Mouse (Mus musculus) MN1 (cell line): ENCODE measurements around the gene Ube2cbp.

Source experiments
- DNase-seq: peaks from one replicate; pipeline ENCODE4 v3.0.0-alpha.2; 2016; ENCODE audit warnings: low spot score

The Ube2cbp gene

GRCm38 (mm10) chr9:86464151-86465105 is at the start of gene Ube2cbp:
Gene Ube2cbp, minus strand, starts transcription at chr9:86464950.
- DNase-seq = peak; percentile 90

- DNase-seq = no peak
These were observed 49.6 kb upstream of the Ube2cbp start for GRCm38 (mm10) chr9:86514390-86514789.

- DNase-seq = peak; percentile 11
These were observed 49.0 kb upstream of the Ube2cbp start for GRCm38 (mm10) chr9:86513733-86514132.

GRCm38 (mm10) chr9:86507437-86507836 is 42.7 kb upstream of the Ube2cbp start:
- no peak for DNase-seq

- DNase-seq = no peak
These were observed 34.3 kb upstream of the Ube2cbp start for GRCm38 (mm10) chr9:86499083-86499482.

- no peak for DNase-seq
These were observed 31.5 kb upstream of the Ube2cbp start for GRCm38 (mm10) chr9:86496261-86496660.

GRCm38 (mm10) chr9:86491740-86492139 is 27.0 kb upstream of the Ube2cbp start:
- no peak for DNase-seq

- DNase-seq = no peak
These were observed 17.5 kb upstream of the Ube2cbp start for GRCm38 (mm10) chr9:86482236-86482635.

- DNase-seq = no peak
These were observed 13.8 kb upstream of the Ube2cbp start for GRCm38 (mm10) chr9:86478414-86479093.

GRCm38 (mm10) chr9:86476763-86477162 is 12.0 kb upstream of the Ube2cbp start:
- no peak for DNase-seq

- DNase-seq = no peak
These were observed 11.2 kb upstream of the Ube2cbp start for GRCm38 (mm10) chr9:86475956-86476355.

GRCm38 (mm10) chr9:86466990-86467870 is 2.5 kb upstream of the Ube2cbp start, which contains the start of gene Dop1a:
Gene Dop1a, plus strand, starts transcription at chr9:86467154.
- DNase-seq = peak; percentile 92

- no peak for DNase-seq
These were observed 11.1 kb downstream of the Ube2cbp start for GRCm38 (mm10) chr9:86453626-86454025.

GRCm38 (mm10) chr9:86451617-86452016 is 13.1 kb downstream of the Ube2cbp start:
- peak; percentile 74 for DNase-seq

- DNase-seq = peak; percentile 23
These were observed 13.7 kb downstream of the Ube2cbp start for GRCm38 (mm10) chr9:86451094-86451493.

GRCm38 (mm10) chr9:86449581-86449980 is 15.2 kb downstream of the Ube2cbp start:
- peak; percentile 76 for DNase-seq

- DNase-seq = no peak
These were observed 17.3 kb downstream of the Ube2cbp start for GRCm38 (mm10) chr9:86447431-86447830.

GRCm38 (mm10) chr9:86446847-86447246 is 17.9 kb downstream of the Ube2cbp start:
- no peak for DNase-seq

- no peak for DNase-seq
These were observed 22.5 kb downstream of the Ube2cbp start for GRCm38 (mm10) chr9:86442248-86442647.

- DNase-seq = no peak
These were observed 26.3 kb downstream of the Ube2cbp start for GRCm38 (mm10) chr9:86438337-86439009.

GRCm38 (mm10) chr9:86436608-86437007 is 28.1 kb downstream of the Ube2cbp start:
- DNase-seq = no peak
